Mouse (Mus musculus): ENCODE results near the gene Adat2.

DNA sequence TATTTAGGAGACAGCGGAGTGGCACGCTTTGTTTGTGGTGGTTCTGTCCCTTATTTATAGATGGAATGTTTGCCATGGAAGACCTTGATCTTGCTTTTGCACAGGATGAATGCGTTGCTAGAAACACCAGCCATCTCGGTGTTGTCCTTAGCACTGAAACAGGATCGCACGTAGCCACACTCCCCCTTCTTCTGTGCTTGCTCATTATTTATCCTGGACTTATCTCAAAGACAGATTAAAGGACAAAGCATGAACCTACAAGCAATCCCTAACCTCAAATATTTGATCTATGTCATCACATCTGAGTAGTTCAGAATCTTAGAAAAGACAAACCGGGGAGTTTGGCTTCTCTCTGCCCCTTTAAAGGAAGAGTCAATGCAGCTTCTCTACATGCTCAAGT is 24.4 kb downstream of the Adat2 start:
- TF ChIP-seq CTCF (conservative IDR thresholded peaks at IDR 0.05; ENCODE audit: insufficient read depth, insufficient read length, low read depth, low read length) (no peak), POLR2A (IDR thresholded peaks at IDR 0.05; ENCODE audit: low read depth, low read length) (no peak)
